Mouse (Mus musculus) MEL (cell line): ENCODE results near the gene Pimreg. TPM values are rescaled to one million over a fixed set of nuclear protein-coding genes. Genes with fewer than 3 reads are reported as not detected.

Source experiments
- DNase-seq: peaks from one replicate; pipeline ENCODE4 v3.0.0; 2011; ENCODE audit warnings: low read depth, low spot score
- H3K27ac ChIP-seq: 2 replicates; pipeline ENCODE4 v1.5.1; 2012; ENCODE audit warnings: low read depth, mild to moderate bottlenecking, control low read depth, low read length, moderate library complexity; ENCODE audit not compliant: control insufficient read depth
- H3K27me3 ChIP-seq, 2 experiments: fragments of 150-350 bp in 1 of 2; sonication (generic) in 1 of 2; 2 replicates each; pipeline ENCODE4 v1.6.1; 2012; ENCODE audit warnings: low read length in 2 of 2, mild to moderate bottlenecking in 2 of 2, improper control_type of control experiment in 1 of 2, moderate library complexity in 1 of 2; ENCODE audit not compliant: insufficient read depth in 2 of 2, control insufficient read depth in 1 of 2
- H3K36me3 ChIP-seq, 2 experiments: 2 replicates each; pipeline ENCODE4 v1.6.1; 2012 to 2014; ENCODE audit warnings: low read length in 2 of 2, improper control_type of control experiment in 1 of 2, inconsistent platforms in 1 of 2, mild to moderate bottlenecking in 1 of 2; ENCODE audit not compliant: insufficient read depth in 2 of 2, control insufficient read depth in 1 of 2
- H3K4me1 ChIP-seq, 2 experiments: fragments of 150-350 bp in 1 of 2; sonication (generic) in 1 of 2; 2 replicates each; pipeline ENCODE4 v1.6.1; 2012; ENCODE audit warnings: low read length in 2 of 2, improper control_type of control experiment in 1 of 2, mild to moderate bottlenecking in 1 of 2; ENCODE audit not compliant: insufficient read depth in 2 of 2, control insufficient read depth in 1 of 2
- H3K4me3 ChIP-seq, 2 experiments: fragments of 150-350 bp in 1 of 2; sonication (generic) in 1 of 2; 2 replicates each; pipeline ENCODE4 v1.5.1; 2012; ENCODE audit warnings: low read depth in 2 of 2, low read length in 2 of 2, mild to moderate bottlenecking in 2 of 2, moderate library complexity in 2 of 2, control low read depth in 1 of 2, improper control_type of control experiment in 1 of 2; ENCODE audit not compliant: control insufficient read depth in 1 of 2, insufficient read depth in 1 of 2
- H3K79me2 ChIP-seq: 2 replicates; pipeline ENCODE4 v1.6.1; 2012; ENCODE audit warnings: mild to moderate bottlenecking, low read length, moderate library complexity; ENCODE audit not compliant: control insufficient read depth, poor library complexity, insufficient read depth
- H3K9ac ChIP-seq: 2 replicates; pipeline ENCODE4 v1.6.1; 2012; ENCODE audit warnings: low read depth, mild to moderate bottlenecking, control low read depth, low read length, moderate library complexity; ENCODE audit not compliant: control insufficient read depth, poor library complexity, severe bottlenecking
- H3K9me3 ChIP-seq: fragments of 150-350 bp; sonication (generic); replicated peaks from 2 replicates; pipeline ENCODE4 v1.6.1; 2012; ENCODE audit warnings: mild to moderate bottlenecking, low read length, improper control_type of control experiment, moderate library complexity; ENCODE audit not compliant: insufficient read depth
- BHLHE40 ChIP-seq: IDR thresholded peaks from 2 replicates; pipeline ENCODE4 v1.6.1; 2012; ENCODE audit warnings: low read depth, mild to moderate bottlenecking, inconsistent platforms, low read length, improper control_type of control experiment, borderline replicate concordance
- CHD2 ChIP-seq: IDR thresholded peaks from 2 replicates; pipeline ENCODE4 v1.6.1; 2011; ENCODE audit warnings: low read length, improper control_type of control experiment
- CTCF ChIP-seq, 3 experiments: IDR thresholded peaks in 2 of 3; conservative IDR thresholded peaks in 1 of 3; 2 replicates each; pipeline ENCODE4 v1.5.1; 2011 to 2012; ENCODE audit warnings: low read length in 3 of 3, low read depth in 2 of 3, mild to moderate bottlenecking in 2 of 3, improper control_type of control experiment in 1 of 3, inconsistent platforms in 1 of 3, mixed read lengths in 1 of 3, moderate library complexity in 1 of 3; ENCODE audit not compliant: control insufficient read depth in 1 of 3, insufficient read depth in 1 of 3, poor library complexity in 1 of 3, severe bottlenecking in 1 of 3
- E2F4 ChIP-seq: IDR thresholded peaks from 2 replicates; pipeline ENCODE4 v1.6.1; 2011; ENCODE audit warnings: low read depth, low read length, improper control_type of control experiment, borderline replicate concordance
- ELF1 ChIP-seq: IDR thresholded peaks from 2 replicates; pipeline ENCODE4 v1.6.1; 2014; ENCODE audit warnings: low read depth, mild to moderate bottlenecking, inconsistent platforms, low read length, improper control_type of control experiment, moderate library complexity
- ETS1 ChIP-seq: IDR thresholded peaks from 2 replicates; pipeline ENCODE4 v1.6.1; 2012; ENCODE audit warnings: low read depth, mild to moderate bottlenecking, inconsistent platforms, low read length, improper control_type of control experiment, moderate library complexity
- GABPA ChIP-seq: IDR thresholded peaks from 2 replicates; pipeline ENCODE4 v1.6.1; 2012; ENCODE audit warnings: low read depth, mild to moderate bottlenecking, inconsistent platforms, low read length, improper control_type of control experiment, moderate library complexity
- JUND ChIP-seq: IDR thresholded peaks from 2 replicates; pipeline ENCODE4 v1.6.1; 2011; ENCODE audit warnings: low read depth, mild to moderate bottlenecking, improper control_type of control experiment, low read length
- MAX ChIP-seq: IDR thresholded peaks from 2 replicates; pipeline ENCODE4 v1.6.1; 2011; ENCODE audit warnings: low read length, improper control_type of control experiment
- MAZ ChIP-seq: IDR thresholded peaks from 2 replicates; pipeline ENCODE4 v1.6.1; 2012; ENCODE audit warnings: low read depth, mild to moderate bottlenecking, inconsistent platforms, low read length, improper control_type of control experiment
- MXI1 ChIP-seq: IDR thresholded peaks from 2 replicates; pipeline ENCODE4 v1.6.1; 2011; ENCODE audit warnings: mild to moderate bottlenecking, low read depth, low read length, improper control_type of control experiment
- NELFE ChIP-seq: IDR thresholded peaks from 2 replicates; pipeline ENCODE4 v1.6.1; 2011; ENCODE audit warnings: low read depth, low read length, improper control_type of control experiment
- POLR2A ChIP-seq, 2 experiments: IDR thresholded peaks; 2 replicates each; pipeline ENCODE4 v1.6.1; 2011 to 2012; ENCODE audit warnings: low read length in 2 of 2, mild to moderate bottlenecking in 2 of 2, control low read depth in 1 of 2, improper control_type of control experiment in 1 of 2, low read depth in 1 of 2, moderate library complexity in 1 of 2; ENCODE audit not compliant: control insufficient read depth in 1 of 2, insufficient read depth in 1 of 2, poor library complexity in 1 of 2
- POLR2AphosphoS2 ChIP-seq: IDR thresholded peaks from 2 replicates; pipeline ENCODE4 v1.6.1; 2011; ENCODE audit warnings: low read length, improper control_type of control experiment
- POLR2AphosphoS5 ChIP-seq: IDR thresholded peaks from 2 replicates; pipeline ENCODE4 v1.6.1; 2012; ENCODE audit warnings: low read depth, borderline replicate concordance, mild to moderate bottlenecking, inconsistent platforms, low read length, moderate library complexity, mixed read lengths
- SIN3A ChIP-seq: IDR thresholded peaks from 2 replicates; pipeline ENCODE4 v1.6.1; 2012; ENCODE audit warnings: low read length, improper control_type of control experiment, inconsistent platforms
- TAL1 ChIP-seq: IDR thresholded peaks from 2 replicates; pipeline ENCODE4 v1.6.1; 2012; ENCODE audit warnings: mild to moderate bottlenecking, inconsistent platforms, low read length, moderate library complexity, mixed read lengths
- UBTF ChIP-seq: IDR thresholded peaks from 2 replicates; pipeline ENCODE4 v1.6.1; 2012; ENCODE audit warnings: low read depth, mild to moderate bottlenecking, inconsistent platforms, low read length, improper control_type of control experiment, moderate library complexity, borderline replicate concordance; ENCODE audit not compliant: insufficient read depth
- USF2 ChIP-seq, 2 experiments: IDR thresholded peaks; 2 replicates each; pipeline ENCODE4 v1.6.1; 2011 to 2012; ENCODE audit warnings: improper control_type of control experiment in 2 of 2, low read length in 2 of 2, borderline replicate concordance in 1 of 2, inconsistent platforms in 1 of 2, low read depth in 1 of 2, mild to moderate bottlenecking in 1 of 2; ENCODE audit not compliant: insufficient read depth in 1 of 2
- ZKSCAN1 ChIP-seq: IDR thresholded peaks from 2 replicates; pipeline ENCODE4 v1.6.1; 2012; ENCODE audit warnings: low read depth, mild to moderate bottlenecking, inconsistent platforms, low read length, improper control_type of control experiment, moderate library complexity
- ZNF384 ChIP-seq: IDR thresholded peaks from 2 replicates; pipeline ENCODE4 v1.6.1; 2012; ENCODE audit warnings: low read depth, mild to moderate bottlenecking, inconsistent platforms, low read length, improper control_type of control experiment
- polyA plus RNA-seq, 2 experiments: library from polyadenylated mRNA; stranded (reverse) in 1 of 2; unstranded in 1 of 2; fragments of >175 nt in 1 of 2; fragments of >200 nt in 1 of 2; gene quantifications; 2 replicates each; pipeline versions ENCODE4 v1.2.1 to v1.2.4; 2012; ENCODE audit warnings: low replicate concordance in 2 of 2, low read depth in 1 of 2; ENCODE audit not compliant: insufficient read length in 2 of 2, insufficient read depth in 1 of 2, missing spikeins in 1 of 2
- total RNA-seq: library from RNA; depleted of rRNA; stranded (reverse); fragments of 300-350 nt; gene quantifications from 2 replicates; pipeline ENCODE4 v1.2.3, GENCODE M21; 2012; rRNA removed

Gene Pimreg
- total and polyA plus RNA-seq, 3 experiments: 24.3 to 45.3 TPM; not detected in 1

- no peak for TF ChIP-seq NELFE
- no peak for TF ChIP-seq POLR2AphosphoS5
- no peak for TF ChIP-seq ELF1
- TF ChIP-seq SIN3A: no peak
- TF ChIP-seq ZNF384: no peak
- no peak for TF ChIP-seq GABPA
- TF ChIP-seq POLR2AphosphoS2: no peak
- no peak for TF ChIP-seq JUND
- TF ChIP-seq UBTF: no peak
- TF ChIP-seq E2F4: no peak
- TF ChIP-seq MAX: no peak
- no peak for TF ChIP-seq TAL1
- TF ChIP-seq ETS1: no peak
- no peak for TF ChIP-seq CTCF (IDR thresholded peaks at IDR 0.05 in 2 of 3, conservative IDR thresholded peaks at IDR 0.05 in 1 of 3; ENCODE audit: control insufficient read depth in 1 of 3, insufficient read depth in 1 of 3, low read depth in 2 of 3, low read length in 3 of 3, poor library complexity in 1 of 3, severe bottlenecking in 1 of 3)
- H3K79me2 ChIP-seq: no peaks in the 10 kb centered on the region
- no peak overlapping the region for H3K4me3 ChIP-seq
- no peaks in the 10 kb centered on the region for H3K9me3 ChIP-seq
- no peaks in the 10 kb centered on the region for H3K36me3 ChIP-seq
- no peak overlapping the region for H3K27ac ChIP-seq
- no peak overlapping the region for H3K9ac ChIP-seq
- DNase-seq: no peak
- peaks cover 0 to 1% of the 10 kb centered on the region in 2 experiments; a peak in 1 of 4 replicates for H3K27me3 ChIP-seq
- H3K4me1 ChIP-seq: no peaks in the 10 kb centered on the region
These were observed 52.6 kb downstream of the Pimreg start for GRCm38 (mm10) chr11:72094442-72094841.

GRCm38 (mm10) chr11:72095994-72096393 lies 54.2 kb downstream of the Pimreg start:
- Histone ChIP-seq H3K9ac (no peak overlapping the region), H3K4me1 (no peaks in the 10 kb centered on the region), H3K79me2 (no peaks in the 10 kb centered on the region), H3K36me3 (no peaks in the 10 kb centered on the region), H3K27ac (no peak overlapping the region), H3K9me3 (no peaks in the 10 kb centered on the region), H3K4me3 (no peak overlapping the region), H3K27me3 (peaks cover 0 to 1% of the 10 kb centered on the region in 2 experiments; a peak in 1 of 4 replicates)
- TF ChIP-seq MAX (no peak), POLR2AphosphoS2 (no peak), MXI1 (no peak), CHD2 (no peak), BHLHE40 (no peak), ZKSCAN1 (no peak), TAL1 (no peak), USF2 (IDR thresholded peaks at IDR 0.05; ENCODE audit: borderline replicate concordance in 1 of 2, insufficient read depth in 1 of 2, low read depth in 1 of 2, low read length in 2 of 2) (no peak), POLR2A (IDR thresholded peaks at IDR 0.05; ENCODE audit: control insufficient read depth in 1 of 2, insufficient read depth in 1 of 2, low read depth in 1 of 2, low read length in 2 of 2, poor library complexity in 1 of 2) (no peak), MAZ (no peak)
- no peak for DNase-seq

Other genes with a start within 250 kb of the Pimreg start
- 0.39 and 0.42 TPM in 2 replicates for gene Aipl1, start 4.5 kb upstream of the Pimreg start, total RNA-seq
- under 1 TPM in 1 of 2 experiments, not detected in 1; 0.58 TPM for gene Aipl1, start 4.5 kb upstream of the Pimreg start, polyA plus RNA-seq
- not detected in 2 replicates for gene Pitpnm3, start 93.7 kb downstream of the Pimreg start, total RNA-seq
- under 1 TPM in 1 of 2 experiments, not detected in 1; 0.24 TPM for gene Pitpnm3, start 93.7 kb downstream of the Pimreg start, polyA plus RNA-seq
- 1.5 and 1.6 TPM in 2 replicates for gene Gm43951, start 164.8 kb downstream of the Pimreg start, total RNA-seq
- 1 to 10 TPM in 1 of 2 experiments, not detected in 1; 2.0 TPM for gene Gm43951, start 164.8 kb downstream of the Pimreg start, polyA plus RNA-seq
- 17.5 and 19.6 TPM in 2 replicates for gene 4933427D14Rik, start 165.4 kb downstream of the Pimreg start, total RNA-seq
- 10 to 100 TPM in 1 of 2 experiments, not detected in 1; 14.5 TPM for gene 4933427D14Rik, start 165.4 kb downstream of the Pimreg start, polyA plus RNA-seq
- 194 and 210 TPM in 2 replicates for gene Txndc17, start 165.5 kb downstream of the Pimreg start, total RNA-seq
- 100 to 1,000 TPM in 1 of 2 experiments, not detected in 1; 196 TPM for gene Txndc17, start 165.5 kb downstream of the Pimreg start, polyA plus RNA-seq
- gene Med31, start 173.6 kb downstream of the Pimreg start, total RNA-seq: 18.2 and 21.1 TPM in 2 replicates
- gene Med31, start 173.6 kb downstream of the Pimreg start, polyA plus RNA-seq: 10 to 100 TPM in 1 of 2 experiments, not detected in 1; 12.1 TPM
- gene Slc13a5, start 225.2 kb downstream of the Pimreg start, total RNA-seq: not detected in 2 replicates
- not detected for gene Slc13a5, start 225.2 kb downstream of the Pimreg start, polyA plus RNA-seq